Mouse (Mus musculus) CD4-positive helper T cell, adult 2 months (primary cell): ENCODE measurements around the gene Bud13.

Experiments
- DNase-seq: peaks from one replicate; pipeline ENCODE4 v3.0.0-alpha.2; 2012; ENCODE audit warnings: low read depth, missing footprints, low spot score

The Bud13 gene

DNA sequence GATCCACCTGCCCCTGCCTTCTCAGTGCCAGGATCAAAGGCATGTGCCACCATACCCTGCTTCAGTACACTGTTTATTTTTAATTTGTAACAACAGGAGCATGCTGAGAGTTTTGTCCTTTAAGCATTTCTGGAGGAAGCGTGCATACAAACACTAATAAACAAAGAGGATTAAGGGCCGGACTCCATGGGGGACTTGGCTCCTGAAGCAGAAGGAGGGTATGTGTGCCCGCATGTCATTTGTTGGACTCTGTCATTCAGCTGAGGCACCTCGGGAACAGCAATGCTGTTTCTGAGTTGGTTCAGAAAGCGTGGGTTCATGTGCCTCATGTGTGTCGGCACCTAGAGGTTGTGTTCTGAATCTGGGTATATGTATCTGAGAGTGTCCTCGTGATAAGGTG, 54.5 kb downstream of the Bud13 start:
- DNase-seq = no peak

DNA sequence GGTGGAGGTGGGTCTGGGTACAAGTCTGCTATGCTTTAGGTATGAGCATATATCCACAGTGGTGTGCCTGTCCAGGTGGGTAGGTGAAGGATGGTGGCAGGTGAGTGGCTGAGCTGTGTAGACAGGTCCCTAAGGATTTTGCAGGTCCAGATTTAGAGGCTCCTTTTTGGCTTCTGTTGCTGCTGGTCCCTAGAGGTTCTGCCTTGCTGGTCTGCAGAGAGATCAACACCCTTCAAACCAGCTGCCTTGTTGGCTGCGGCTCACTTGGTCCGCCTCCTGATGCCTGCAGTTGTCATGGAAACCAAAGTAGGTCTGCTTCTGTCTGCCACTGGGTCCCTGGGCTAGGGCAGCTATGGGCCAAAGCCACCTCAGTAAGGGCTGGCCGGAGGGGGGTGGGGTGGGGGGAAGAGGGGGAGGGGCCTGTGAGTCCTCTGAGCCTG, 55.1 kb downstream of the Bud13 start:
- DNase-seq = no peak

DNA sequence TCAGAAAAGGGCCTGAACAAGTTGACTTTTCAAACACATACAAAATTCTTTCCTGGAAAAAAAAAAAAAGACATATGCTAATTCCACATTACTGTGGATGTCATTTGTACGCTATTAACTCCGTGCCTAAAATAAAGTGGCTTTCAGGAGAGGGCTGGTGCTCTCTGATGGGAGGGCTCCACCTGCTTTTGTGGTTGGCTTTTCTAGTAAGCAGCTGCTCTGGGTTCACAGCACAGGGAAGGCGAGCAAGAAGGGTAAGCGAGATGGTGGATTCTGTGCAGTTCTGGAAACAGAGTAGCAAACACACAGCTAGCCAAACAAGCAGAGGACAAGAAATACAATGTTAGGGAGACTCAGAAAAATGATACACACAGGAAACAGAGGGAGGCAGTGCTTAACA, 55.6 kb downstream of the Bud13 start:
- no peak for DNase-seq

DNA sequence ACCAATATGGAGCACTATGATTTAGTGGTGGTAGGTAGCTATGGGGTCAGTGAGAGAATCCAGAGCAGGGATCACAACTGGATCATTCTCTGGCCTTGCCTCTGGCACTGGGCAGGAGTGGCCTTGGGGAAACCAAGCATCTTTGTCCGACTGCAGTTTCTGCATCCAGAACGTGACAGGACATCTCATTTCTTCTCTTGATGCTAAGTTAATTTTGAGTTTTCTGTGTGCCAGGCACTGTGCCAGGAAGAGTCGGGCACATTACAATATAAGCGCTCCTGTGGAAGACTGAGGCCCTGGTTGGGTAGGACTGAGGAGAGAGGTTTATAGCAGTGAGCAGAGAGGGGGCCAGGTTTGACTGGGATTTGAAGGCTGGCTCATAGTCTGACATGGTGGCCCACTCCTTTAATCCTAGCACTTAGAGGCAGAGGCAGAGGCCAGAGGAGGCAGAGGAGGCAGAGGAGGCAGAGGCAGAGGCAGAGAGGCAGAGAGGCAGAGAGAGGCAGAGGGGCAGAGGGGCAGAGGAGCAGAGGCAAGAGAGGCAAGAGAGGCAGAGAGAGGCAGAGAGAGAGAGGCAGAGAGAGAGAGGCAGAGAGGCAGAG, 56.3 kb downstream of the Bud13 start:
- DNase-seq = no peak

DNA sequence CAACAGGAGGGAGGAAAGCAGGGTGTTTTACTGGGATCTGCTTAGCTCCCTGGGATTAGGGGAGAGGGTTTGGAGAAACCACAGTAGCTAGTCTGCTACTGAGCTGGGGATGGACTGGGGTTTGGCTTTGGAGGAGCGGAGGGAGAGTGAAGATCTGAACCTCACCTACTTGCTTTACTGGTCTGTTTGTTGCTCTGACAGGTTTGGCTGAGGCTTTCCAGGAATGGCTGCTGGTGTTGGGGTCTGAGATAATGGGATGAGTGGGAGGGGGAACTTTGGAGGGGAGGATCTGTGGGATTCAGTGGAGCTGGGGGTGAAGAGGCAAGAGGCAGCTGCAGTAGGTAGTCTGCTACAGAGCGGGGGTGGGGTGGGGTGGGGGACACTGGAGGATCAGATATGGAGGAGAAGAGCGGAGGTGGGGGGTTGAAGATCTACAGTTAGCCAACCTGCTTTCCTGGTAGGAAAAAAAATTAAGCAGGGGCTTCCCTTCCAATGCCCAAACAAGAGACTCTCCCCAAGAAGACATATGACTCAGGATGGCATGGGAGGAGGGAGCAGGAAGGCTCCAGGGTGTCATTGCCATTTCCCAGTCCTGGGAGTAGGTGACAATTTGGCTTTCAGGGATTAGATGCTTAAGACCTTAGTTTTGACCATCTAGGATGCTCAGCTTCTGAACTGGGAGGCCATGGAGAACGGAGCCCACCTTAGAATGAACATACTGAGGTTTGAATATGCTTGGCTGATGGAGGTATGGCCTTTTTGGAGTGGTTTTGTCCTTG, 63.3 kb downstream of the Bud13 start:
- DNase-seq = no peak
